Mouse (Mus musculus) spleen, adult 2 months (tissue): Measurements from ENCODE around the gene Dnpep. TPM values are rescaled to one million over a fixed set of nuclear protein-coding genes. Genes with fewer than 3 reads are reported as not detected.

Experiments used
- DNase-seq, 2 experiments: peaks; one replicate each; pipeline versions ENCODE4 v3.0.0 to v3.0.0-alpha.2; 2012 to 2021; ENCODE audit warnings: low spot score in 2 of 2, low read depth in 1 of 2
- H3K27ac ChIP-seq: fragments of 200-500 bp; 2 replicates; pipeline ENCODE4 v1.5.1; 2012; ENCODE audit warnings: low read length, inconsistent platforms; ENCODE audit not compliant: insufficient read depth
- H3K27me3 ChIP-seq: fragments of 200-500 bp; 2 replicates; pipeline ENCODE4 v1.6.1; 2012; ENCODE audit warnings: mild to moderate bottlenecking, moderate library complexity, low read length, inconsistent platforms; ENCODE audit not compliant: control insufficient read depth, insufficient read depth
- H3K36me3 ChIP-seq: fragments of 200-500 bp; 2 replicates; pipeline ENCODE4 v1.6.1; 2012; ENCODE audit warnings: mild to moderate bottlenecking, low read length, inconsistent platforms; ENCODE audit not compliant: control insufficient read depth, insufficient read depth
- H3K4me1 ChIP-seq: fragments of 200-500 bp; 2 replicates; pipeline ENCODE4 v1.6.1; 2011; ENCODE audit warnings: inconsistent platforms; ENCODE audit not compliant: control insufficient read depth, insufficient read depth, insufficient read length
- H3K4me3 ChIP-seq: fragments of 200-500 bp; 2 replicates; pipeline ENCODE4 v1.5.1; 2011; ENCODE audit warnings: mild to moderate bottlenecking, inconsistent platforms; ENCODE audit not compliant: insufficient read depth, insufficient read length; ENCODE audit errors: extremely low read depth
- CTCF ChIP-seq: fragments of 200-500 bp; IDR thresholded peaks from 2 replicates; pipeline ENCODE4 v1.5.1; 2011; ENCODE audit warnings: mild to moderate bottlenecking, inconsistent platforms; ENCODE audit not compliant: insufficient read depth, insufficient read length, insufficient replicate concordance; ENCODE audit errors: extremely low read depth
- POLR2A ChIP-seq: fragments of 200-500 bp; IDR thresholded peaks from 2 replicates; pipeline ENCODE4 v1.6.1; 2011; ENCODE audit warnings: low read depth, low read length, inconsistent platforms
- WGBS: fragments of 180-500 bp; shearing (Covaris S2); methylation state at CpG from one replicate; pipeline ENCODE4 v1.1.7; 2018; 5-methylcytosine and 5-hydroxymethylcytosine counted together
- polyA plus RNA-seq: library from polyadenylated mRNA; depleted of rRNA; stranded (reverse); fragments of >200 nt; gene quantifications from 2 replicates; pipeline ENCODE4 v1.2.3, GENCODE M21; 2012; rRNA removed

The Dnpep gene
- polyA plus RNA-seq, result 76.1 and 81.0 TPM in 2 replicates

DNA sequence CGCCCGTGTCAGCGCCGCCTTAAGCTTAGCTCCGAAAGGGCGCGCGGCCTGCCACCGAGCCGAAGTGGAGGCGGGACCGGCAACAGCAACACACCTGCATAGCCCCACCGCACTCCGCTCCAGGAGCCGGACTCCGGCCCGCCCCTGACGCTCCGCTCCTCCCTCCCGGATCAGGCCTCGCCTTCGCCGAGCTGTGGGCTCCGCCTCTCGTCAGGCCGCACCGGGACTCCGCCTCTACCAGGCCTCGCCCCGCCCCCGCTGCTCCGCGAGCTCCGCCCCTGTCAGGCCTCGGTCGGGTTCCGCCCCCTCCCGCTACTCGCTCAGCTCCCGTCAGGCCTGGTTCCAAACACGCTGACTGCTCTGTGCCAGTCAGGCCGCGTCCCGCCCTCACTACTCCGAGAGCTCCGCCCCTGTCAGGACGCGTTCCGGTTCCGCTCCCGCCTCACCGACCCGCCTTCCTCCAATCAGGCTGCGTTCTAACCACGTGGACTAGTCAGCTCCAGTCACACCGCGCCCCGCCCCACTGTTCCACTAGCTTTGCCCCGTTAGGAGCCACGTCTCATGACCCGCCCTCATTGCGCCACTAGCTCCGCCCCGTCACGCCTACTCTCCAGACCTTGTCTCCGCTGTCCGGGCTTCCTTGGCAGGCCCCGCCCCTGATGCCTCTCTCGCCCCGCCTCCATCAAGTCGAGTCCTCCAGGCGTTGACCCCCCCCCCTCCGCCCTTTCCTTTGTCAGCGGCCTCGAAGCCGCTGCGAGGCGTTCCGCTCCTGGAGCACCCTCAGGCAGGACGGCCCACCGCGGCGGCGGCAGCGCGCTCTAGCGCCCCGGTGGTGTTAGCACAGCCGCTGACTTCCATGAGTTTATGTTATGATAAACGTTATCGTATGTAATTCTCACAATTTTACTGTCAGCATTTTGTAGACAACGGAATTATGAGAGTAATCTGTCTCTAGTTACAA lies at the start of gene Dnpep:
Dnpep (minus strand) TSS at position 750 of the 961 bp plus-strand sequence.
- 0 out of 2 replicates have a peak, but pooled peaks cover 1% of the 10 kb centered on the region for H3K27me3 ChIP-seq
- peak within 1 kb of the TSS; percentile 68 for H3K4me3 ChIP-seq
- peaks cover 8% of the 10 kb centered on the region; the same call in 1 of the 2 replicates for H3K4me1 ChIP-seq
- TF ChIP-seq POLR2A (peak; percentile 16; the same call in 1 of the 2 replicates), CTCF (peak; percentile 73; the same call in 1 of the 2 replicates)
- H3K27ac ChIP-seq, result peak within 1 kb of the TSS; percentile 86
- peaks cover 4% of the 10 kb centered on the region for H3K36me3 ChIP-seq
- peak; percentile 100 for DNase-seq
- 1% methylated on average over 90 of the region's 92 CpGs for WGBS

GRCm38 (mm10) chr1:75365510-75366137 lies 47.8 kb upstream of the Dnpep start:
- Histone ChIP-seq H3K4me1 (no peaks in the 10 kb centered on the region), H3K36me3 (no peaks in the 10 kb centered on the region), H3K27me3 (peaks cover 5% of the 10 kb centered on the region; the same call in 1 of the 2 replicates), H3K27ac (no peak overlapping the region), H3K4me3 (no peak overlapping the region)
- DNase-seq, result no peak
- 84% methylated on average over 14 of the region's 14 CpGs for WGBS
- TF ChIP-seq POLR2A (no peak), CTCF (no peak)

DNA sequence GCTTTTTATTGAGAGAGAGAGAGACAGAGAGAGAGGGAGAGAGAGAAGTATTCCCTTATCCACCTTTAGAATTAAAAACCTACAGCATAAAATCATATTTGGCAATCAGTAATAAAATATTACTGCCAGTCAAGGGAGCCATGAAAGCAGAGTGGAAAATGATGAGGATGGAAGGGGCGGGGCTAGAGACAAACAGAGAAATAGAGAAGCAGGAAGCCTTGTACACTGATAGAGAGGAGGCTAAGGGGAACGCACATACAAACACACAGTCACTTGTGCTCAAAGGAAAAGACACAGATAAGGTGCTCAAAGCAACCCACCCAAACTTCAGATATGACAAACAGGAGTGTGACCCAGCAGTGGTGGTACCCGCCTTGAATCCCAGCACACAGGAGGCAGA lies 46.1 kb upstream of the Dnpep start:
- no peak for DNase-seq
- TF ChIP-seq CTCF (no peak), POLR2A (no peak)
- Histone ChIP-seq H3K36me3 (no peaks in the 10 kb centered on the region), H3K27me3 (peaks cover 7% of the 10 kb centered on the region), H3K4me1 (no peaks in the 10 kb centered on the region), H3K4me3 (no peak overlapping the region), H3K27ac (no peak overlapping the region)
- WGBS, result 66% methylated on average over 3 of the region's 3 CpGs

- H3K27me3 ChIP-seq, result peaks cover 7% of the 10 kb centered on the region
- H3K4me1 ChIP-seq, result no peaks in the 10 kb centered on the region
- no peak for TF ChIP-seq POLR2A
- TF ChIP-seq CTCF, result no peak
- no peak overlapping the region for H3K27ac ChIP-seq
- 29% methylated on average over 4 of the region's 4 CpGs for WGBS
- 0 out of 2 replicates have a peak overlapping the region, but pooled peaks have one; percentile 11 for H3K4me3 ChIP-seq
- no peak for DNase-seq
- H3K36me3 ChIP-seq, result no peaks in the 10 kb centered on the region
Measured at GRCm38 (mm10) chr1:75361750-75362149, 44.0 kb upstream of the Dnpep start.

GRCm38 (mm10) chr1:75361123-75361522 lies 43.3 kb upstream of the Dnpep start:
- WGBS, result 57% methylated on average over 4 of the region's 4 CpGs

DNA sequence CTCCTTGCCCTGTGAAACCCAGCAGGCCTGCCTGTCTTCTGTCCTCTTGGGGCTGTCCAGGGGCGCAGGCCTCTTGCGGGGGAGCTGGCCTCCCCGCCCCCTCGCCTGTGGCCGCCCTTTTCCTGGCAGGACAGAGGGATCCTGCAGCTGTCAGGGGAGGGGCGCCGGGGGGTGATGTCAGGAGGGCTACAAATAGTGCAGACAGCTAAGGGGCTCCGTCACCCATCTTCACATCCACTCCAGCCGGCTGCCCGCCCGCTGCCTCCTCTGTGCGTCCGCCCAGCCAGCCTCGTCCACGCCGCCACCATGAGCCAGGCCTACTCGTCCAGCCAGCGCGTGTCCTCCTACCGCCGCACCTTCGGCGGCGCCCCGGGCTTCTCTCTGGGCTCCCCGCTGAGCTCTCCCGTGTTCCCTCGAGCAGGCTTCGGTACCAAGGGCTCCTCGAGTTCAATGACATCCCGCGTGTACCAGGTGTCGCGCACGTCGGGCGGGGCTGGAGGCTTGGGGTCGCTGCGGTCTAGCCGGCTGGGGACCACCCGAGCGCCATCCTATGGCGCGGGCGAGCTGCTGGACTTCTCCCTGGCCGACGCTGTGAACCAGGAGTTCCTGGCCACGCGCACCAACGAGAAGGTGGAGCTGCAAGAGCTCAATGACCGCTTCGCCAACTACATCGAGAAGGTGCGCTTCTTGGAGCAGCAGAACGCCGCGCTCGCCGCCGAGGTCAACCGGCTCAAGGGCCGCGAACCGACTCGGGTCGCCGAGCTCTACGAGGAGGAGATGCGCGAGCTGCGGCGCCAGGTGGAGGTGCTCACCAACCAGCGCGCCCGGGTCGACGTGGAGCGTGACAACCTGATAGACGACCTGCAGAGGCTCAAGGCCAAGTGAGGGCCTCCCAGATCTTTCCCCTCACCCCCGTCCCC lies 42.6 kb upstream of the Dnpep start, which contains the start of gene Des:
Des (plus strand) TSS at position 218 of the 920 bp plus-strand sequence.
- no peaks in the 10 kb centered on the region for H3K4me1 ChIP-seq
- no peaks in the 10 kb centered on the region for H3K36me3 ChIP-seq
- H3K27ac ChIP-seq, result peak within 1 kb of the TSS; percentile 47
- TF ChIP-seq POLR2A, result no peak
- no peak for TF ChIP-seq CTCF
- peaks cover 7% of the 10 kb centered on the region for H3K27me3 ChIP-seq
- WGBS, result 10% methylated on average over 79 of the region's 80 CpGs
- peak in 1 of 2 experiments; percentile 17 for DNase-seq
- peak within 1 kb of the TSS; percentile 34; the same call in 1 of the 2 replicates for H3K4me3 ChIP-seq

More at GRCm38 (mm10) chr1:75361123-75361522, 43.3 kb upstream of the Dnpep start:
- TF ChIP-seq CTCF (no peak), POLR2A (no peak)
- H3K4me1 ChIP-seq, result no peaks in the 10 kb centered on the region
- no peak for DNase-seq
- H3K36me3 ChIP-seq, result no peaks in the 10 kb centered on the region
- H3K27ac ChIP-seq, result no peak overlapping the region; the same call in 1 of the 2 replicates
- peak overlapping the region; percentile 31; the same call in 1 of the 2 replicates for H3K4me3 ChIP-seq
- H3K27me3 ChIP-seq, result peaks cover 7% of the 10 kb centered on the region
